Comparison of ENCODE assay signal across 14 mouse cellular contexts in the genomic region with DNA sequence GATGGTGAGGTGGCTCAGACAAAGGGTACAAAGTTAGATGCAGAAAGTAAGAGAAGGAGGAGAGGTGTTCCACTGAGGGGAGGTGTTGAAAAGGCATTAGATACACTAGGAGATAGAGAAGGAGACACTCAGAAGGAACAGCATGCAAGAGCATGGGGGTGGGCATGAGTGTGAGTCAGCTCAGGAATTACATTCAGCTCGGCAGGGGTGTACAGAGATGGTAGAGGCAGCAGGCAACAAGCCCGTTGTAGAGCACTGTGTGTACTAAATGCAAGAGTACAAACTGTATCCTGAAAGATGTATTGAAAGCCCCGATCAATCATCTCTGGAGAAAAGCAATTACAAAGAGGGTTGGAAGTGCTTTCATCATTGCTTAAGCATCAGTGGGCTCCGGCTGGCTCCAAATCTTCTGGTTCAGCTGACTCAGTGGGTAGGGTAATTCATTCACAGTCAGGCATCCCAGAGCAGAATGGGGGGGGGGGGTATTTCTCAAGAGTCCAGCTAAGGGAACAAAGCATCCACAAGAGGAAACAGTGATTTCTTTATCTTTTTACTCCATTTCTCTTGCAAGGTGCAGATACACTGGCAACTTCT. TPM values are rescaled to one million over a fixed set of nuclear protein-coding genes. Genes with fewer than 3 reads are reported as not detected.
DNase-seq lines count a peak whose midpoint lies in the region; ATAC-seq and TF ChIP-seq lines count a peak whose summit lies in the region.
"Had no signal": no experiment of that assay in that cellular context is flagged by ENCODE, and none has a peak within 500 bp of the region (broad histone marks: within the 10 kb centered on the region; RNA-seq: fewer than 3 reads in every experiment).

No protein-coding gene starts in this region.

- H3K27me3 ChIP-seq in midbrain, embryonic 14.5 days (ENCODE audit: control insufficient read depth, insufficient read depth, low read length): 0 out of 2 replicates have a peak, but pooled peaks cover 7% of the 10 kb centered on the region
- no peaks in the 10 kb centered on the region; the same call in 1 of the 2 replicates for H3K27me3 ChIP-seq in midbrain, embryonic 15.5 days (replicated peaks)
- H3K27me3 ChIP-seq in forebrain, embryonic 16.5 days (replicated peaks; ENCODE audit: control insufficient read depth, insufficient read depth, low read length): no peaks in the 10 kb centered on the region; the same call in 1 of the 2 replicates
- H3K27me3 ChIP-seq: intestine, embryonic 15.5 days had no signal

- H3K4me2 ChIP-seq in midbrain, embryonic 14.5 days (ENCODE audit: low read length): no peak overlapping the region
- no peak overlapping the region for H3K4me2 ChIP-seq in midbrain, embryonic 15.5 days
- no peak overlapping the region for H3K4me2 ChIP-seq in forebrain, embryonic 16.5 days (ENCODE audit: low read length)
- H3K4me2 ChIP-seq: intestine, embryonic 15.5 days; neural tube, embryonic 13.5 days had no signal

- H3K4me3 ChIP-seq in midbrain, embryonic 14.5 days (replicated peaks; ENCODE audit: low read depth, low read length): no peak overlapping the region
- no peak overlapping the region for H3K4me3 ChIP-seq in midbrain, embryonic 15.5 days
- peak overlapping the region; percentile 6; the same call in 1 of the 2 replicates for H3K4me3 ChIP-seq in embryonic fibroblast, embryonic 13.5 days (ENCODE audit: insufficient read depth, low read length)
- no peak overlapping the region for H3K4me3 ChIP-seq in forebrain, embryonic 16.5 days (replicated peaks; ENCODE audit: low read length)
- H3K4me3 ChIP-seq: gastrocnemius, adult 2 months; intestine, embryonic 15.5 days; neural tube, embryonic 13.5 days had no signal

- peaks cover 6% of the 10 kb centered on the region; the same call in 1 of the 2 replicates for H3K4me1 ChIP-seq in midbrain, embryonic 14.5 days (ENCODE audit: control insufficient read depth, insufficient read depth, low read length)
- H3K4me1 ChIP-seq in midbrain, embryonic 15.5 days: peaks cover 12% of the 10 kb centered on the region; the same call in 1 of the 2 replicates
- peaks cover 9% of the 10 kb centered on the region for H3K4me1 ChIP-seq in embryonic fibroblast, embryonic 13.5 days (ENCODE audit: control insufficient read depth, insufficient read depth, low read length)
- peaks cover 12% of the 10 kb centered on the region for H3K4me1 ChIP-seq in forebrain, embryonic 16.5 days (replicated peaks; ENCODE audit: control insufficient read depth, insufficient read depth, low read length)
- H3K4me1 ChIP-seq: intestine, embryonic 15.5 days had no signal

- 57% methylated on average over 4 of the region's 4 CpGs for WGBS in midbrain, embryonic 14.5 days
- 47% methylated on average over 4 of the region's 4 CpGs for WGBS in midbrain, embryonic 15.5 days
- 15% methylated on average over 4 of the region's 4 CpGs for WGBS in forebrain, embryonic 16.5 days

- no peaks in the 10 kb centered on the region for H3K9me3 ChIP-seq in midbrain, embryonic 14.5 days (ENCODE audit: control insufficient read depth, low read length)
- H3K9me3 ChIP-seq in midbrain, embryonic 15.5 days: no peaks in the 10 kb centered on the region
- H3K9me3 ChIP-seq in forebrain, embryonic 16.5 days (ENCODE audit: control insufficient read depth, low read length): no peaks in the 10 kb centered on the region
- H3K9me3 ChIP-seq: G1E; intestine, embryonic 15.5 days; neural tube, embryonic 13.5 days had no signal

- no peak for TF ChIP-seq CTCF in embryonic fibroblast, embryonic 13.5 days (IDR thresholded peaks at IDR 0.05; ENCODE audit: borderline replicate concordance, insufficient read depth, low read length)

- no peak overlapping the region for H3K27ac ChIP-seq in midbrain, embryonic 14.5 days (replicated peaks; ENCODE audit: low read depth, low read length)
- no peak overlapping the region for H3K27ac ChIP-seq in midbrain, embryonic 15.5 days
- H3K27ac ChIP-seq in embryonic fibroblast, embryonic 13.5 days (ENCODE audit: insufficient read depth, low read length): peak overlapping the region; percentile 75; the same call in 1 of the 2 replicates
- no peak overlapping the region for H3K27ac ChIP-seq in forebrain, embryonic 16.5 days (ENCODE audit: low read length)
- H3K27ac ChIP-seq: gastrocnemius, adult 2 months; intestine, embryonic 15.5 days; neural tube, embryonic 13.5 days had no signal

- TF ChIP-seq POLR2A in embryonic fibroblast, embryonic 13.5 days (IDR thresholded peaks at IDR 0.05; ENCODE audit: low read depth, low read length): no peak

- no peak for ATAC-seq in midbrain, embryonic 14.5 days (ENCODE audit: low FRiP score, low TSS enrichment)
- ATAC-seq in midbrain, embryonic 15.5 days (replicated peaks): no peak
- ATAC-seq in forebrain, embryonic 16.5 days: peak; percentile 27; the same call in 1 of the 2 replicates
- no peak for ATAC-seq in erythroblast, adult 5-6 weeks (replicated peaks; ENCODE audit: low FRiP score, poor library complexity, severe bottlenecking)
- ATAC-seq: intestine, embryonic 15.5 days had no signal

- H3K9ac ChIP-seq in midbrain, embryonic 14.5 days (replicated peaks; ENCODE audit: low read length): no peak overlapping the region
- no peak overlapping the region for H3K9ac ChIP-seq in midbrain, embryonic 15.5 days
- H3K9ac ChIP-seq in forebrain, embryonic 16.5 days (replicated peaks; ENCODE audit: low read depth, low read length): no peak overlapping the region
- H3K9ac ChIP-seq: intestine, embryonic 15.5 days; neural tube, embryonic 13.5 days had no signal

- DNase-seq in midbrain, embryonic 14.5 days: peak; percentile 20
- DNase-seq in right cerebral cortex, postnatal 36 days (ENCODE audit: low spot score in 2 of 2): peak; percentile 26 to 47
- DNase-seq in cerebellum, postnatal 36 days: no peak
- DNase-seq: adrenal gland, adult 8-10 months; cerebellum, adult 2 months; gastrocnemius, adult 2 months; heart, postnatal 10 days had no signal

- H3K36me3 ChIP-seq in midbrain, embryonic 14.5 days (ENCODE audit: control insufficient read depth, insufficient read depth, low read length): no peaks in the 10 kb centered on the region
- H3K36me3 ChIP-seq in midbrain, embryonic 15.5 days (replicated peaks): no peaks in the 10 kb centered on the region
- no peaks in the 10 kb centered on the region for H3K36me3 ChIP-seq in forebrain, embryonic 16.5 days (ENCODE audit: control insufficient read depth, insufficient read depth)
- H3K36me3 ChIP-seq: G1E; neural tube, embryonic 13.5 days had no signal

RNA-seq across cellular contexts. Expression of a gene that starts 15.0 kb away (rescaled TPM):
- 6.5 and 12.3 TPM in 2 replicates for polyA plus RNA-seq in midbrain, embryonic 14.5 days (2014; fragmentation: Nextera tagmentation; extraction: Ambion mirVana)
- 12.0 and 12.6 TPM in 2 replicates for polyA plus RNA-seq in midbrain, embryonic 15.5 days (2015; fragmentation: Nextera tagmentation; extraction: Ambion mirVana)
- 494 and 721 TPM in 2 replicates for polyA plus RNA-seq in embryonic fibroblast, embryonic 13.5 days (2011; ENCODE audit: insufficient read length, low read depth, missing spikeins)
- polyA plus RNA-seq in forebrain, embryonic 16.5 days (2015; fragmentation: Nextera tagmentation; extraction: Ambion mirVana): 8.6 and 13.1 TPM in 2 replicates
- total RNA-seq in erythroblast, adult 5-6 weeks (2015; ENCODE audit: low replicate concordance): not detected in 2 replicates
- not detected in 2 replicates for total RNA-seq in erythroblast, adult 5-6 weeks (2017; ENCODE audit: low replicate concordance)
- polyA plus RNA-seq: G1E had no signal

Comparison
In these comparisons a context has a peak if more than half of its experiments do, and no peak if none do; other contexts are left out.
1. DNase-seq: peak in midbrain, embryonic 14.5 days (single experiment) and right cerebral cortex, postnatal 36 days (2 of 2); none in cerebellum, postnatal 36 days (0 of 2).
2. RNA of a gene that starts 15.0 kb away (polyA plus RNA-seq): 494 to 721 TPM in embryonic fibroblast, embryonic 13.5 days; 6.5 to 12.3 TPM in midbrain, embryonic 14.5 days, 12.0 to 12.6 TPM in midbrain, embryonic 15.5 days and 8.6 to 13.1 TPM in forebrain, embryonic 16.5 days; every median in the first group is over 10 times any median in the second.